Mouse (Mus musculus) limb, embryonic 10.5 days (tissue): ENCODE results near the gene Dgki. TPM values are rescaled to one million over a fixed set of nuclear protein-coding genes. Genes with fewer than 3 reads are reported as not detected.

ENCODE experiments used
- polyA plus RNA-seq: library from polyadenylated mRNA; unstranded; fragments of >200 nt; fragmentation: Nextera tagmentation; extraction: Ambion mirVana; gene quantifications from 2 replicates; pipeline ENCODE4 v1.2.1, GENCODE M21; 2016

Dgki gene
- polyA plus RNA-seq, 1 experiment from 2014 or later = 0.48 TPM

Other genes starting within 250 kb of the Dgki start
- gene Creb3l2, start 142.0 kb upstream of the Dgki start, polyA plus RNA-seq = 9.6 and 17.2 TPM in 2 replicates
- not detected in 2 replicates for gene Akr1d1, start 230.0 kb upstream of the Dgki start, polyA plus RNA-seq